Mouse (Mus musculus): Measurements from ENCODE around the gene Plpp2. TPM values are rescaled to one million over a fixed set of nuclear protein-coding genes. Genes with fewer than 3 reads are reported as not detected.

Gene Plpp2
- polyA plus RNA-seq, 1 experiment from 2014 or later, result 15.6 TPM

DNA sequence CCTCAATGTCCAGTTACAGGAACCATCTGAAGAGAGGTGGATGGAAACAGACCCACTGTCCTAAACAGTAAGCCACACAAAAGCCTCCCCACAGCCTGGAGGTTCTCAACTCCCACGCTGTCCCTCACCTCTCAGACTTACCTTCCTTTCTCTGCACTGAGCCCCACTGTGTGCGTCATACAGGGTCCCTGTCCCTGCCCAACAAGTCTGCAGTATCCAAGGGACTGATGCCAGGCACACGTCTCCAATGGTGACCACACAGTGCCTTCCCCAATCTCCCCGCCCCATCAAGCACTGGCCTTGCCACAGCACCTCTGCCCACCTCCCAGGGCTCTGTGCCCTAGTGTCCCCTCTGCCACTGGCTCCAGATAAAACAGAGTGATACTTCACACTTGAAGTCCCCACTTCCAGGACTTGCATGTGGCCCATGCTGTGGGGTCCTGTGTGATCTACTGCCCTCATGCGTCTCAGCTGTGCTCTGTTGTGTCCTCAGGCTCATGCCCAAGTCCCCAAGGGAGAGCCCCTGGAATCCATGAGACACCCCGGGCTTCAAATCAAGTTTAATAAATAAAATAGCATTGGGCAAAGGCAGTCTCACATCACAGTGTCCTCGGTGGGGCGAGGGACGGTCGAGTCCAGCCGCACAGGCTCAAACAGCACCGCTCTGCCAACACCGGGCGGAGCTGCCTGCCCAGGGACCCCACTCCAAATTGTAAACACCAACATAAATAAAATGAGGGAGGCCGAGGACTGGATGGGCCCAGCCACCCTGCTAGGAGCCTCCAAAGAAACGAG lies 6.3 kb upstream of the Plpp2 start:
- H3K4me2 ChIP-seq (ENCODE audit: low read depth, low read length, severe bottlenecking), result no peak overlapping the region
- H3K9ac ChIP-seq (ENCODE audit: low read length), result no peak overlapping the region
- no peaks in the 10 kb centered on the region for H3K4me1 ChIP-seq (replicated peaks; ENCODE audit: control insufficient read depth, insufficient read depth, low read length)
- H3K27ac ChIP-seq (ENCODE audit: low read depth, low read length), result no peak overlapping the region
- H3K27me3 ChIP-seq (ENCODE audit: control insufficient read depth, insufficient read depth, low read length), result no peaks in the 10 kb centered on the region
- H3K36me3 ChIP-seq (ENCODE audit: control insufficient read depth, insufficient read depth, low read length), result peaks cover 19% of the 10 kb centered on the region
- no peak for ATAC-seq (replicated peaks; ENCODE audit: low FRiP score)
- DNase-seq (ENCODE audit: low spot score), result peak; percentile 47
- no peak overlapping the region for H3K4me3 ChIP-seq (ENCODE audit: low read depth, low read length)
- no peaks in the 10 kb centered on the region for H3K9me3 ChIP-seq (ENCODE audit: control insufficient read depth, low read length)
- 92% methylated on average over 16 of the region's 16 CpGs for WGBS

DNA sequence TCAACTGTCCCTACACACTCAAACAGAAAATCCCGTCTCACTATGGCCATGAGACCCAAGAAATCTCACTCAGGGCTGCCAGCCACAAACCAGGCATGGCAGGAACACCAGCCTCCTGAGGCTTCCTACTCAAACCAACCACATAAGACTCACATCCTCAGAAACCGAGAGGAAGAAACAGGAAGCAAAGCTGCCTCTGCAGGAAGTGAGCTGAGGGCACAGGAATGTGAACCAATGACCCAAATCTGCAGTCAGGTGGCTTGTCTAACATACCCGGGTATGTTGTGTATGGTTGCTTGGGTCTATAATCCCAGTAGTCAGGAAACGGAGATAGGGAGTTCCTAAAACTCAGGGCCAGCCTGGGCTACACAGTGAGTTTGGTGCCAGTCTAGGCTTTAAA lies 5.3 kb upstream of the Plpp2 start:
- no peak overlapping the region for H3K27ac ChIP-seq (ENCODE audit: low read depth, low read length)
- H3K4me3 ChIP-seq (ENCODE audit: low read depth, low read length), result no peak overlapping the region
- peaks cover 16% of the 10 kb centered on the region for H3K36me3 ChIP-seq (ENCODE audit: control insufficient read depth, insufficient read depth, low read length)
- WGBS, result 80% methylated on average over 4 of the region's 4 CpGs
- H3K9ac ChIP-seq (ENCODE audit: low read length), result no peak overlapping the region
- no peaks in the 10 kb centered on the region for H3K27me3 ChIP-seq (ENCODE audit: control insufficient read depth, insufficient read depth, low read length)
- no peaks in the 10 kb centered on the region for H3K9me3 ChIP-seq (ENCODE audit: control insufficient read depth, low read length)
- H3K4me2 ChIP-seq (ENCODE audit: low read depth, low read length, severe bottlenecking), result no peak overlapping the region
- ATAC-seq (replicated peaks; ENCODE audit: low FRiP score), result no peak
- DNase-seq (ENCODE audit: low spot score), result peak; percentile 40
- peaks cover under 1% of the 10 kb centered on the region; the same call in 1 of the 2 replicates for H3K4me1 ChIP-seq (replicated peaks; ENCODE audit: control insufficient read depth, insufficient read depth, low read length)

DNA sequence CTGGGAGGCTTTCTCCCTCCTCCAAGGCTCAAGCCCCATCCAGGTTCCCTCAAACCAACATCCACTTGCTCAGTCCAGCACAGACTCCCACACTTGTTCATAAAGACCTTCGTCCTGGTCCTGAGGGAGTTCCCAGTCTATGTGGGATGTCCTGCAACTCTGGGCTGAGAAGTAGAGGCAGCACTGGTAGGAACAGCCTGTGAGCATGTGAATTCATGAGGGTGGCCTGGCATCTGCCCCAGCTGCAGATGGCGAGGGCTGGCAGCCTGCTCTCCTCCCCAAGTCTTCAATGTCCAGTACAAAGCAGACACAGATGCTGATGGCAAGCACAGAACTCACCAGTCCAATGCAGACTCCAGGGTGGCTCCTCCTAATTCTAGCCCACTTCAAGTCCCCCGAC lies 4.7 kb upstream of the Plpp2 start:
- DNase-seq (ENCODE audit: low spot score) (peak; percentile 50), ATAC-seq (replicated peaks; ENCODE audit: low FRiP score) (no peak)
- H3K4me3 ChIP-seq (ENCODE audit: low read depth, low read length), result no peak overlapping the region
- H3K36me3 ChIP-seq (ENCODE audit: control insufficient read depth, insufficient read depth, low read length), result peaks cover 16% of the 10 kb centered on the region
- H3K9me3 ChIP-seq (ENCODE audit: control insufficient read depth, low read length), result no peaks in the 10 kb centered on the region
- no peak overlapping the region for H3K9ac ChIP-seq (ENCODE audit: low read length)
- no peak overlapping the region for H3K27ac ChIP-seq (ENCODE audit: low read depth, low read length)
- no peak overlapping the region for H3K4me2 ChIP-seq (ENCODE audit: low read depth, low read length, severe bottlenecking)
- 91% methylated on average over 3 of the region's 3 CpGs for WGBS
- H3K27me3 ChIP-seq (ENCODE audit: control insufficient read depth, insufficient read depth, low read length), result no peaks in the 10 kb centered on the region
- peaks cover 5% of the 10 kb centered on the region; the same call in 1 of the 2 replicates for H3K4me1 ChIP-seq (replicated peaks; ENCODE audit: control insufficient read depth, insufficient read depth, low read length)

DNA sequence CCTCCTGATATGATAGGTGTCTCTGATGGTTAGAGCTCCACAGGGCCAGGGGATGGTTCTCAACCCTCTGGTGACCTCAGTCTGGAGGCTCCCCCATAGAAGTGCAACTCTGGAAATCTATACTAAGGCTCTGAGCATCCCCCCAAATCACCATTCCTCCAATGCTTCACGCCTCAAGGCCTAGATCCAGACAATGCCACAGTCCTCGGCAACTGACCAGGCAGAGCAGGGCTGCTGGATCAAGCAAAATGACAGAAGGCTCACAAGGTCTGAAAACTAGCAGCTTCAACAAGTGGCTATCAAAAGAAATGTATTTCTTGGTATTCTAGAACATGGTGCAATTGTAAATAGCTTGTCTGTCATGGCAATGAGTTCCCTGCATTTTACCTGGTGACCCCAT lies 4.2 kb upstream of the Plpp2 start:
- no peak overlapping the region for H3K9ac ChIP-seq (ENCODE audit: low read length)
- no peak overlapping the region for H3K27ac ChIP-seq (ENCODE audit: low read depth, low read length)
- H3K36me3 ChIP-seq (ENCODE audit: control insufficient read depth, insufficient read depth, low read length), result peaks cover 16% of the 10 kb centered on the region
- no peaks in the 10 kb centered on the region for H3K27me3 ChIP-seq (ENCODE audit: control insufficient read depth, insufficient read depth, low read length)
- 87% methylated on average over 2 of the region's 2 CpGs for WGBS
- no peaks in the 10 kb centered on the region for H3K9me3 ChIP-seq (ENCODE audit: control insufficient read depth, low read length)
- ATAC-seq (replicated peaks; ENCODE audit: low FRiP score) (no peak), DNase-seq (ENCODE audit: low spot score) (no peak)
- H3K4me3 ChIP-seq (ENCODE audit: low read depth, low read length), result no peak overlapping the region
- H3K4me1 ChIP-seq (replicated peaks; ENCODE audit: control insufficient read depth, insufficient read depth, low read length), result peaks cover 5% of the 10 kb centered on the region; the same call in 1 of the 2 replicates
- no peak overlapping the region for H3K4me2 ChIP-seq (ENCODE audit: low read depth, low read length, severe bottlenecking)

DNA sequence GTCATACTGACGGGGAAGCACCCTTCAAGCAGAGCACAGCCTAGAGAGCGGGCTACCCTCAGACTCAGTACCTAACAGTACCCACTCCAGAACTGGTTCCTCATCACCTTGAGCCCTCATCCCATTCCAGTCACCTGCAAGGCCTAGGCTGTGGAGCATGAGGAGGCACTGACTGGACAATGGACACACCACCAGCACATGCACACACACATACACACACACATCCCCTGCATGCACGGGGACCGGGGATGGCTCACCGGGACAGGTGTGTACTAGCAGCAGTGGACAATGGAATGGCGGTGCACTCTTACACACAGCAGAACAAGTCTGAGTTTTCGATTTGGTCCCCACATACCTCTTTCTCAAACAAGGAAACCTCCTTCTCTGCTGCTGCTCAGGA lies 3.7 kb upstream of the Plpp2 start:
- Histone ChIP-seq H3K9ac (ENCODE audit: low read length) (no peak overlapping the region), H3K36me3 (ENCODE audit: control insufficient read depth, insufficient read depth, low read length) (peaks cover 16% of the 10 kb centered on the region), H3K27me3 (ENCODE audit: control insufficient read depth, insufficient read depth, low read length) (no peaks in the 10 kb centered on the region), H3K4me3 (ENCODE audit: low read depth, low read length) (no peak overlapping the region), H3K9me3 (ENCODE audit: control insufficient read depth, low read length) (no peaks in the 10 kb centered on the region), H3K4me2 (ENCODE audit: low read depth, low read length, severe bottlenecking) (no peak overlapping the region), H3K27ac (ENCODE audit: low read depth, low read length) (no peak overlapping the region), H3K4me1 (replicated peaks; ENCODE audit: control insufficient read depth, insufficient read depth, low read length) (peaks cover 7% of the 10 kb centered on the region; the same call in 1 of the 2 replicates)
- WGBS, result 88% methylated on average over 7 of the region's 7 CpGs
- ATAC-seq (replicated peaks; ENCODE audit: low FRiP score), result no peak
- no peak for DNase-seq (ENCODE audit: low spot score)

DNA sequence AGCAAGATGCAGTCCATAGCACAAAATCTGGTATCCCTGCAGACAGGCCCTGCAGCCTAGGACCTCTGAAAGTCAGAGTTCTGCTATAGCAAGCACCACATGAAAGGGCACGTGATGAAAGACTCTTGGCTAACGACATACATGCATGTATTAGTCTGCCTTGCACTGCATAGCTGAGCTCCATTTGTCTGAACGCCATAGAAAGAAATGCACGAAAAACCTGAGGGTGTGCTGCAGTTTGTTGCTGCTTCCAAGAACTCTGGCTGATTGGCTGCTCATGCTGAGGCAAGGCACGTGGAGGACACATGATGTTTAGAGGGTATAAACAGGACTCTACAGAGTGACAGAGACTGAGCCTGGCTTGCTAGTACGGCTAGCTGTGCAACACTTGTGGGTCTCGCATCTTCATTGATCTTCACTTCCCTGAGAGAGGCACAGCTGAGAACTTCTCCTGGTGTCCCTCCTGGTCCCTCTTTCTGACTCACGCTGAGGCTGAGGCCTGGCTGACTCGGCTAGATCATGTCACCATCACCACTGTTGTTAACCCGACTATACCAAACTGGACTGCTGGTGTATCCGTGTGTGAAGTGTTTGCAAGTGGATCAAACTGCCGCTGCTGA lies 3.0 kb upstream of the Plpp2 start:
- no peaks in the 10 kb centered on the region for H3K27me3 ChIP-seq (ENCODE audit: control insufficient read depth, insufficient read depth, low read length)
- DNase-seq (ENCODE audit: low spot score) (no peak), ATAC-seq (replicated peaks; ENCODE audit: low FRiP score) (no peak)
- peaks cover 7% of the 10 kb centered on the region; the same call in 1 of the 2 replicates for H3K4me1 ChIP-seq (replicated peaks; ENCODE audit: control insufficient read depth, insufficient read depth, low read length)
- H3K36me3 ChIP-seq (ENCODE audit: control insufficient read depth, insufficient read depth, low read length), result peaks cover 12% of the 10 kb centered on the region
- no peaks in the 10 kb centered on the region for H3K9me3 ChIP-seq (ENCODE audit: control insufficient read depth, low read length)
- no peak overlapping the region for H3K4me3 ChIP-seq (ENCODE audit: low read depth, low read length)
- no peak overlapping the region for H3K27ac ChIP-seq (ENCODE audit: low read depth, low read length)
- WGBS, result 78% methylated on average over 12 of the region's 12 CpGs
- H3K4me2 ChIP-seq (ENCODE audit: low read depth, low read length, severe bottlenecking), result no peak overlapping the region
- H3K9ac ChIP-seq (ENCODE audit: low read length), result no peak overlapping the region

DNA sequence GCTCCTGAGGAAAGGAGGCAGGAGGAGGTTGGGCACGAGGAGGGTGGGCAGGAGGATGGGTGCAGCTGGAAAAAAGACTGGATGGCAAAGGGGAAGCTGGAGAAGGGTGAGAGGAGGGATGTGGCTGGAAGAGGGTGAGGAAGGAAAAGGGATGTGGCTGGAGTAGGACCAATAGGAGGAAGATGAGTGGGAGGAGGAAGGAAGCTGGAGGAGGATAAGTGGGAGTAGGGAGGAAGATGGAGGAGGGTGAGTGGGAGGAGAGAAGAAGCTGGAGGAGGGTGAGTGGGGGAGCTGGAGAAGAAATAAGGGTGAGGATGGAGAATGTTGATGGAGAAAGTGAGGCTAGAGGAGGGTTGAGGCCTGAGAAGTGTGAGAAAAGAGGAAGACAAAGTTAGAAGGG lies 1.8 kb upstream of the Plpp2 start:
- H3K27me3 ChIP-seq (ENCODE audit: control insufficient read depth, insufficient read depth, low read length), result no peaks in the 10 kb centered on the region
- 57% methylated on average over 1 of the region's 1 CpGs for WGBS
- H3K4me2 ChIP-seq (ENCODE audit: low read depth, low read length, severe bottlenecking), result no peak overlapping the region
- peaks cover 8% of the 10 kb centered on the region for H3K36me3 ChIP-seq (ENCODE audit: control insufficient read depth, insufficient read depth, low read length)
- ATAC-seq (replicated peaks; ENCODE audit: low FRiP score) (no peak), DNase-seq (ENCODE audit: low spot score) (no peak)
- H3K27ac ChIP-seq (ENCODE audit: low read depth, low read length), result no peak overlapping the region
- no peak overlapping the region for H3K9ac ChIP-seq (ENCODE audit: low read length)
- H3K4me1 ChIP-seq (replicated peaks; ENCODE audit: control insufficient read depth, insufficient read depth, low read length), result peaks cover 7% of the 10 kb centered on the region; the same call in 1 of the 2 replicates
- no peak overlapping the region for H3K4me3 ChIP-seq (ENCODE audit: low read depth, low read length)
- no peaks in the 10 kb centered on the region for H3K9me3 ChIP-seq (ENCODE audit: control insufficient read depth, low read length)

DNA sequence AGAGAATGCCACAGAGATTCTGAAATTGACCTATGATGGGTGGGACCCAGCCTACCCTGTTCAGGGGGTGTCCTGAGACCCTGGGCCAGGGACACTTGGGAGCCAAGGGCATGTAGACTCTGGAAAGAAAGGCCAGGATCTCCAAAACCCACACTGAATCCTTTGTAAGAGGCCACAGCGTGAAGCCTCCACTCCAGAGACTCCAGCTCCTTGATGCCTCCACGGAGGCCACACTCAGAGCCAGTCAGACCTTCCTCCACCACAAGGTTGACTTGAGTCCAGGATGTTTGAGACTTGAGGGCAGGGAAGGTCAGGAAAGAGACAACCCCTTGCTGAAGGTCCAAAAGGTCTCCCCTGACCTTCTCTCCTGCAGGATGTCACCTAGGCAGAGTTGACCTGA lies 830 bp upstream of the Plpp2 start:
- Histone ChIP-seq H3K27ac (ENCODE audit: low read depth, low read length) (no peak overlapping the region), H3K9ac (ENCODE audit: low read length) (no peak overlapping the region), H3K4me1 (replicated peaks; ENCODE audit: control insufficient read depth, insufficient read depth, low read length) (peaks cover 7% of the 10 kb centered on the region; the same call in 1 of the 2 replicates), H3K4me3 (ENCODE audit: low read depth, low read length) (no peak overlapping the region), H3K9me3 (ENCODE audit: control insufficient read depth, low read length) (no peaks in the 10 kb centered on the region), H3K36me3 (ENCODE audit: control insufficient read depth, insufficient read depth, low read length) (peaks cover under 1% of the 10 kb centered on the region; the same call in 1 of the 2 replicates), H3K4me2 (ENCODE audit: low read depth, low read length, severe bottlenecking) (no peak overlapping the region), H3K27me3 (ENCODE audit: control insufficient read depth, insufficient read depth, low read length) (no peaks in the 10 kb centered on the region)
- ATAC-seq (replicated peaks; ENCODE audit: low FRiP score), result no peak
- WGBS, result 87% methylated on average over 2 of the region's 2 CpGs
- no peak for DNase-seq (ENCODE audit: low spot score)

Data from forebrain, embryonic 11.5 days (tissue).